Mouse (Mus musculus) bone marrow macrophage, adult 2 months (primary cell): Measurements from ENCODE around the gene Stim1. TPM values are rescaled to one million over a fixed set of nuclear protein-coding genes. Genes with fewer than 3 reads are reported as not detected.

Experiments used
- H3K27ac ChIP-seq: 2 replicates; pipeline ENCODE4 v1.5.1; 2012; ENCODE audit warnings: low read depth, low read length; ENCODE audit not compliant: insufficient read depth
- H3K4me1 ChIP-seq: 2 replicates; pipeline ENCODE4 v1.6.1; 2012; ENCODE audit warnings: low read length; ENCODE audit not compliant: control insufficient read depth, insufficient read depth
- H3K4me3 ChIP-seq: 2 replicates; pipeline ENCODE4 v1.5.1; 2012; ENCODE audit warnings: mild to moderate bottlenecking, low read length, moderate library complexity; ENCODE audit not compliant: insufficient read depth
- CTCF ChIP-seq: IDR thresholded peaks from 2 replicates; pipeline ENCODE4 v1.5.1; 2012; ENCODE audit warnings: low read depth, mild to moderate bottlenecking, low read length, moderate library complexity
- POLR2A ChIP-seq: IDR thresholded peaks from 2 replicates; pipeline ENCODE4 v1.6.1; 2012; ENCODE audit warnings: mild to moderate bottlenecking, low read depth, low read length, borderline replicate concordance
- polyA plus RNA-seq: library from polyadenylated mRNA; stranded (reverse); fragments of >200 nt; gene quantifications from 2 replicates; pipeline ENCODE4 v1.2.4, GENCODE M21; 2012; ENCODE audit not compliant: missing spikeins, insufficient read depth, insufficient read length

The Stim1 gene
- polyA plus RNA-seq, 1 experiment = 50.2 TPM

DNA sequence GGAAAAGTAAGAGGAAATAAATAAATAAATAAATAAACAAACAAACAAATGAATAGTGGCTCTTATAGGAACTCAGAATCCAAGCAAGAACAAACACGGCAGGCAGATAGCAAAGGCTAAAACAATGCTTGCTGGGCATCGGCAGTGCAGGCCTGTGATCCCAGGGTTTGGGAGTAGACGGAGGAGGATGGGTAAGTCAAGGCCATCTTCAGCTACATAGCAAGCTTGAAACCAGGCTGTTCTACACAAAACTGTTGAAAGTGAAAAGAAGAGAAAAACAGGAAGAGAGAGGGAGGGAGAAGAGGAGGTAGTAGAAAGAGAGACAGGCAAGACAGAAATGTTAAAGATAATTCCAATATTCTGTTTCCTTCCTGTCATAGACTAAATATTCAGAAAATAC lies 71.3 kb downstream of the Stim1 start:
- H3K4me1 ChIP-seq = peaks cover 3% of the 10 kb centered on the region
- no peak for TF ChIP-seq CTCF
- no peak for TF ChIP-seq POLR2A
- H3K4me3 ChIP-seq = no peak overlapping the region
- no peak overlapping the region for H3K27ac ChIP-seq

- no peak for TF ChIP-seq POLR2A
- no peak for TF ChIP-seq CTCF
- Histone ChIP-seq H3K4me3 (no peak overlapping the region), H3K4me1 (no peaks in the 10 kb centered on the region), H3K27ac (no peak overlapping the region)
Measured at GRCm38 (mm10) chr7:102345893-102346292, 78.3 kb downstream of the Stim1 start.

- Histone ChIP-seq H3K4me3 (no peak overlapping the region), H3K27ac (no peak overlapping the region), H3K4me1 (no peaks in the 10 kb centered on the region)
- TF ChIP-seq POLR2A (no peak), CTCF (no peak)
Measured at GRCm38 (mm10) chr7:102347327-102347726, 79.7 kb downstream of the Stim1 start.

GRCm38 (mm10) chr7:102348681-102349080 lies 81.1 kb downstream of the Stim1 start:
- TF ChIP-seq POLR2A (no peak), CTCF (no peak)
- Histone ChIP-seq H3K27ac (no peak overlapping the region), H3K4me1 (no peaks in the 10 kb centered on the region), H3K4me3 (no peak overlapping the region)

DNA sequence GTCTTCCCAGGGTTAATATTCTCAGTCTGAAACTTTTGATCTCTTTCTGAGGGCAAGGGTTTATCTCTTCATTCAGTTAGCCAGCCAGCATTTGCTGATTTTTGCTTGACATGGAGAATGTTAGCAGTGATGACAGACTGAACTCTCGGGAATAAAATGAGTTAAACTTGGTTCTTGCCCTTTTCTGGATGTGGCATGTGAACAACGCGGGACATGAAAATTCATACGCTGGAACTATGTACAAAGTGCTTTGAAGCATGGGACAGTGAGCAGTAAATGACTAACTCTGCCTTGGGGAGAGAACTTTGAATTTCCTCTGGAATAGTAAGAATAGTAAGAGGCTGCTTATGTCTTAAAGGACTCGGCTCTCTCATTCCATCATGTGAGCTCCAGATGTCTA lies 81.6 kb downstream of the Stim1 start:
- no peak overlapping the region for H3K27ac ChIP-seq
- no peak overlapping the region for H3K4me3 ChIP-seq
- no peaks in the 10 kb centered on the region for H3K4me1 ChIP-seq
- TF ChIP-seq POLR2A (no peak), CTCF (no peak)

DNA sequence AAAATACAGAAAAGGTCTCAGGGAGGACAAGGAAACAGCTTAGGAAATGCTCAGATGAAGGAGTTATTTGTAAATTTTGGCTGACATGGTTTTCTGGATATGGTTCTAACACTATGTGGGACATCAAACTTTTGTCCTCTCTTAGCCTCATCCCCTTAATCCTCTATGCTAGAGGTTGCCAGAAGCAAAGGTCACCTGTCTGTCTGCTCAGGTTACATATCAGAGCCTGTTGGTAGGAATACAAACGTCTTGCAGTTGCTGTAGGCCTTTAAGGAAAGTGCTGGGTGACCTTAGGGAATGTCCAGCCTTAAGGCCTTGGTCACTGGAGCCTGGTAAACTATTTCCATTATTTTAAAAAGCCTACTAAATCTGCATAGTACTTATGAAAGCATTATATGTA lies 85.8 kb downstream of the Stim1 start:
- H3K4me1 ChIP-seq = no peaks in the 10 kb centered on the region

GRCm38 (mm10) chr7:102358124-102358523 lies 90.5 kb downstream of the Stim1 start:
- H3K4me3 ChIP-seq = no peak overlapping the region
- H3K27ac ChIP-seq = no peak overlapping the region
- no peaks in the 10 kb centered on the region for H3K4me1 ChIP-seq
- no peak for TF ChIP-seq POLR2A
- no peak for TF ChIP-seq CTCF

More for the DNA sequence above, 85.8 kb downstream of the Stim1 start:
- Histone ChIP-seq H3K27ac (no peak overlapping the region), H3K4me3 (no peak overlapping the region)
- TF ChIP-seq CTCF (no peak), POLR2A (no peak)

GRCm38 (mm10) chr7:102361297-102361696 lies 93.7 kb downstream of the Stim1 start:
- TF ChIP-seq POLR2A (no peak), CTCF (no peak)
- no peaks in the 10 kb centered on the region for H3K4me1 ChIP-seq
- H3K4me3 ChIP-seq = no peak overlapping the region
- no peak overlapping the region for H3K27ac ChIP-seq

DNA sequence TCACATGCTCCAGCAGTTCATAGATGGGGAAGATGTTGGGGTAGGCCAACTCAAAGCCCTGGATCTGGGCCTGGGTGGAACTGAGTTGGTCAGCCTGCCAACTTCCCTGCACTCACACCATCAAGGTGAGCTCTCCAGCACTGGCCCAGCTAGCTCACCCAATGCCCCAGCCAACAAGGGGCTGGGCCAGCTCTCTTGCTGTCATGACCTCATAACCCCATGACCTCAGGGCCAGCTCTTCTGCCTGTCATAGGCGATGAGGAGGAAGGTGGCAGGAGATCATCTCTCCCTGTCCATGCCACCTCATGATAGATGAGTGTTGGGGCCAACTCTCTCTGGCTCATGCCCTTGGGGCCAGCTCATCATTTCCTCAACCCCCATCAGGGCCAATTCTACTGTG lies 96.2 kb downstream of the Stim1 start:
- Histone ChIP-seq H3K27ac (no peak overlapping the region), H3K4me1 (no peaks in the 10 kb centered on the region), H3K4me3 (no peak overlapping the region)
- TF ChIP-seq CTCF = no peak
- TF ChIP-seq POLR2A = no peak

- TF ChIP-seq POLR2A (no peak), CTCF (no peak)
- Histone ChIP-seq H3K4me3 (no peak overlapping the region), H3K4me1 (no peaks in the 10 kb centered on the region), H3K27ac (no peak overlapping the region)
Measured at GRCm38 (mm10) chr7:102369661-102370060, 102.1 kb downstream of the Stim1 start.

GRCm38 (mm10) chr7:102370526-102370925 lies 102.9 kb downstream of the Stim1 start:
- no peak overlapping the region for H3K4me3 ChIP-seq

More at GRCm38 (mm10) chr7:102370526-102370925, 102.9 kb downstream of the Stim1 start:
- TF ChIP-seq POLR2A (no peak), CTCF (no peak)
- H3K4me1 ChIP-seq = no peaks in the 10 kb centered on the region
- H3K27ac ChIP-seq = no peak overlapping the region
